Mouse (Mus musculus) cortical plate, adult 2 months (tissue): ENCODE measurements around the gene Pde2a.

Experiments
- CTCF ChIP-seq: fragments of 200-500 bp; IDR thresholded peaks from 2 replicates; pipeline ENCODE4 v1.5.1; 2011; ENCODE audit warnings: mild to moderate bottlenecking, control low read depth, low read length; ENCODE audit not compliant: insufficient read depth; ENCODE audit errors: extremely low read depth
- POLR2A ChIP-seq: fragments of 200-500 bp; IDR thresholded peaks from 2 replicates; pipeline ENCODE4 v1.6.1; 2011; ENCODE audit warnings: mild to moderate bottlenecking, low read length, control low read depth; ENCODE audit not compliant: insufficient read depth; ENCODE audit errors: extremely low read depth

DNA sequence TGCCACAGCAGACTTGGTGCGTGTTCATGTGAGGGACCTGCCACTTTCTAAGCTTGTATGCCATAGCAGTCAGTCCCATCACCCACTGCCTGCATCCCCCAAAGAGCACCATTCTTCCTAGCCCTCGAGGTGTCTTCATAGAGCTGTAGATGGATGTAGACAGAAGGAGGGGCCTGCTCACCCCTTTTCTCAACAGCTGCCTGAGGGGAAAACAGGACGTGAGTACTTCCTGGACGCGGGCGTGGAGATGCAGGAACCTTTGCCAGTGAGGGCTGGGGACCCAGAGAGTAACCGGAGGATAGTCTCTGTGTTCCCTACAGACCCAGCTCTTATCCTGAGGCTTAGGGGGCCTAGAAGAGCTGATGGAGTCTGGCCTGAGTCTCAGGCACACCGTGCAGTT is 36.3 kb downstream of the Pde2a start:
- TF ChIP-seq POLR2A (peak; percentile 12; the same call in 1 of the 2 replicates), CTCF (no peak)
